Mouse (Mus musculus) kidney, postnatal 36 days (tissue): ENCODE results near the gene Srd5a1.

Experiments used
- DNase-seq, 2 experiments: peaks; one replicate each; pipeline ENCODE4 v3.0.0; 2021 to 2022; ENCODE audit warnings: mixed read lengths in 2 of 2

The Srd5a1 gene

GRCm38 (mm10) chr13:69565401-69565800 lies 45.8 kb downstream of the Srd5a1 start:
- DNase-seq = peak; percentile 49 to 64

GRCm38 (mm10) chr13:69564573-69564972 lies 46.7 kb downstream of the Srd5a1 start:
- no peak for DNase-seq

DNA sequence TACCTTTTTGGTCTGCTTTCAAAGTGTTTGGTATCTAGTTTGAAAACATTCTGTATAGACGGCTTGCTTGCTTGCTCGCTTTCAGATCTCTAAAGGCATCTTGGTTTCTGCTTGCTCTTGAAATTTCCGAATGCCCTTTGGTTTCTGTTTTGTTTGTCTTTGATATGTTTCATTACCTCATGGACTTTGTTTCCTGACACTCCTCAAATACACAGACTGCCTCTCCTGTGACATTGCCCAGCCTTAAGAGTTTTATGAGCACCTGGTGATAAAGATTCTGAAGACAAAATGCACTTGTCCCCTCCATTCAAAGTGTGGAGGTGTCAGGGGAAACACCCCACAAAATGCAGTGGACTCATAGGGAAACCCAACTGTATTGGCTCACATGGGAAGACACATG lies 47.3 kb downstream of the Srd5a1 start:
- peak in 1 of 2 experiments; percentile 43 for DNase-seq

- no peak for DNase-seq
Observed at GRCm38 (mm10) chr13:69562654-69563574, 48.3 kb downstream of the Srd5a1 start.

DNA sequence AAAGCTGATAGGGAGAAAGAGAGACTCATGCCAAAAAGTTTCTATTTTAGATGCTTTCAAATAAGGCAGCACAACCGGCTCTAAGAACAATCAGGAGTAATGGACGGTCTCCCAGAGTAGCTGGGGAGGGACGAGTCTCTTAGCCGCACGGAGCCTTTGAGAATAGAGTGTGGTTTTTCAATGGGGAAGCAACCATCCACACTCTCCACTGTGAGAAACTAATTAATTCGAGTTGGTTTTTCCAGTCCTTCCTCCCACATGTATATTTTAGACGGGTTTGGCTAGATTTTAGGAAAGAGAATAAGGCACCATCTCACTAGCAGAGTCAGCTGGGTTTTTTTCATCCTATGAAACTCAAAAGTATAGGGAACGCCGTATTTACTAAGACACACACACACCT lies 49.2 kb downstream of the Srd5a1 start:
- no peak for DNase-seq

- no peak for DNase-seq
Observed at GRCm38 (mm10) chr13:69559291-69559961, 51.8 kb downstream of the Srd5a1 start.

GRCm38 (mm10) chr13:69558098-69558660 lies 53.1 kb downstream of the Srd5a1 start:
- DNase-seq = peak in 1 of 2 experiments; percentile 48

- DNase-seq = peak in 1 of 2 experiments; percentile 37
Observed at GRCm38 (mm10) chr13:69556728-69557127, 54.5 kb downstream of the Srd5a1 start.

DNA sequence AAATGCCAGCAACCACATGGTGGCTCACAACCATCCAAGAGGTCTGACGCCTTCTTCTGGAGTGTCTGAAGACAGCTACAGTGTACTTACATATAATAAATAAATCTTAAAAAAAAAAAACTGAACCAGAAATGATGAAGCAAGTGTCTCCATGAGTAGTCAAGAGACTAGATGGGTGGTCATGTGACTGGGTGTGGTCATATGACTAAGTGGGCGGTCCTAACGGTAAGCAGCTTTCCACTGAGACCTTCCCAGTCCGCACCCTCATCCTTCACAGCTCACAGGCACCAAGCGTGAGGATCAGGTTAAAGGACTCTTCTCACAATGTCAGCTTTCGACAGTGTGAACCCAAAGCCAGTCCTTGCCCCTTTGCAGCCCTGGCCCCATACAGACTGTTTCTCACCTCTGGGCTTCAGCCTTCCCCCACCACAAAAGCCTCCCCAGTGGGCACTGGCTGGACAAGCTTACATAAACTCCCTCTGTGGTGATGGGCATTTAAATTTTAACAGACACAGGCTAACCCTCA lies 55.2 kb downstream of the Srd5a1 start:
- no peak for DNase-seq

DNA sequence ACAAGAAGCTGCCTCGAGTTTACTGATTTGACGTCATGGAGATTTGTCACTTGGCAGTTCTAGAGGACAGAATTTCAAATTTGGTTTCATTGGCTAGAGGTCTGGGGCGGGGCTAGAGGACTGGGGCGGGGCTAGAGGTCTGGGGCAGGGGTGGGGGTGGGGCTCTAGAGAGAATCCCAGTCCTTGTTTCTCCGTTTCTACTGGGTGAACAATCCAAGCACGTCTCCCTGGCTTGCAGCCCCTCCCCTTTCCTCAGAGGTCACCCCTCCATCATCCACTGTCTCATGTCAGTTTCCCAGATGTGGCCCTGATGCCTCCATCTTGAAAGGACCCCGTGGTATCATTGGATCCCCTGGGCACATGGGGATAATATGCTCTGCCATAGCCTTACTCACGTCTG lies 56.2 kb downstream of the Srd5a1 start:
- no peak for DNase-seq

GRCm38 (mm10) chr13:69554255-69554654 lies 57.0 kb downstream of the Srd5a1 start:
- DNase-seq = no peak

- peak in 1 of 2 experiments; percentile 79 for DNase-seq
Observed at GRCm38 (mm10) chr13:69553024-69553423, 58.2 kb downstream of the Srd5a1 start.

- DNase-seq = no peak
Observed at GRCm38 (mm10) chr13:69550831-69551230, 60.4 kb downstream of the Srd5a1 start.

DNA sequence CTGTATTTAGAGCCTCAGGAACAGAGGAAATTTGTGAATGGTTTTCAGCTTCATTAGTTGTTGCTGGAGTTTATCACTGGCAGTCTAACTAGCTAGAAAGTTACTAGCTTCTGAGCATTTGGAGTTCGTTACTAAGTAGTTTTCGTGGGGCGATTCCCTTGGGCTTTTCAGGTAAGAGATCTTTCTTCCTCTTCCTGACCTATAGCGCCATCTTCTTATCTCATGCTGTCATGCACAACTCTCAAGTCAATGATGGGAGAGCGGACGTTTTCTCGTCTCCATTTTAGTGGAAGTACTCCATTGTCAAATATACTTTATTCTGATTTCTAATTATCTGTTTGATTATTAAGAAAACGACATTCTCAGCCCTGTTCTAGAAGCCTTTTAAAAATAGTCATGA lies 61.3 kb downstream of the Srd5a1 start:
- no peak for DNase-seq

GRCm38 (mm10) chr13:69547488-69548180 lies 63.6 kb downstream of the Srd5a1 start:
- no peak for DNase-seq

DNA sequence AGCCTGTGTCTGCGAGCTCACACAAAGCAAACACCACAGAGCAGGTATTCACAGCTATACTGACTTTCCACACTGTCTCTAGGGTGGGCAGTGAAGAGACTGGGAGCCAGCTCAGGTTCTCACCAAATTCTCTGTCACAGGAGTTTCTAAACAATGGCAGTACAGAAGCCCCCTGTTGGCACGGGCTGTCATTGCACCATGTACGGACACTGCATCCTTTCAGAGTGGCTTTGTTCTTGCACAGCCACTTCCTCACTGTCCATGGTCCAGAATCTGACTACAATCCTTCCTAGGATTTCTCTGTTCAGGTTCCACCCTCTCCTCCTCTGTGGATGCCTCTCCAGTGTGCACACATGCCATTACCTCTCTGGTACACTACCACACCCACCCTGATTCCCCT lies 66.2 kb downstream of the Srd5a1 start:
- DNase-seq = peak in 1 of 2 experiments; percentile 76

DNA sequence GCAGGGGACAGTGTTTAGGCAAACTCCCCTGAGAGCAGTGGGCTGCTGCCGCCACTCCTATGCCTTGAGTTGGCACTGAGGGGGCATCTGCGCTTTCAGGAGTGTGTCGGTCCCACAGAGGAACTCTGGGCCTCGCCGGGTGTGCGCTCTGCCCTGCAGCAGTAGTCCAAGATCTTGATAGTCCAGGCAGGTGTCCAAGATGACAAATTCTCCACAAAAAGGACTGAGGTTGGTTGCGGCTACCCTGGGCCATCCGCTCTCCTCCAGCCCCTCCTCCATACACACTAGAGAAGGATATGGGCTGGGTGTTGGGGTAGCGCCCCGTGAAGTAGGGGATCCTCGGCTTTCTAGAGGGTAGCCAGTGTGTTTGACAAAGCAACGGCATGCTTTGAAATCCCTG lies 67.6 kb downstream of the Srd5a1 start:
- DNase-seq = no peak

DNA sequence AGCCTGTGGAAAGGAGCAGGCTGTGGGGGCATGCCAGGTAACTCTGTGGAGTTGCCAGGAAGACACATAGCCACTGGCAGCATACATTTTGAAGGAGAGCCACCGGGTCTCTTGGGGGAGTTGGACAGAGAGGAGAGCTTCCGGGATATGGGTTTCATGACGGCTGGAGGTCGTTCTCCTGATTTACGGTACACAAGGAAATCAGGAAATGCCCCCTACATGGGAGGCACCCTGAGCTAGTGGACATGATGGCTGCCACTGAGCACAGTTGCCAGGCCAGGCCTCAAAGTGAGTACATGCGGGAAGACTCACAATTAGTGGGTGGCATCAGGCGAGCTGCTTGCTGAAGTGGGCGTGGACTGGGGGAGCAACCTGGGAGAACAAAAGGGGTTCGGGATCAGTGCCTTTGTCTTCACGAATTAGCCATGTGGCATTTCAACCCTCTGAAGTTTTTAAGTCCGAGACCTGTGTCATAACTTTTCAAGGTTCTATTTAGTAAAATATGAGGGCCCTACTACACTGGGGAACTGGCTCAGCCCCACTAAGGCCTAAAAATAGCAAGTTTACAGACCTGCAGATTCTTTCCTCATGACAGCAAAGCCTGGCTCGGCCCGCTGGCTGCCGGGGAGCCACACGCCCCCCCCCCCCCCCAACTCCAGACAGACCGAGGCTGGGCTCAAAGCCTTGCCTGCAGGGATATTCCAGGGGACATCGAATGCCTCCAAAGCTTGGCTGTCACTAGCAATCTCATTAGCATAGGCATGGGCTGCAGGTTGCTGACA lies 68.5 kb downstream of the Srd5a1 start:
- DNase-seq = no peak

DNA sequence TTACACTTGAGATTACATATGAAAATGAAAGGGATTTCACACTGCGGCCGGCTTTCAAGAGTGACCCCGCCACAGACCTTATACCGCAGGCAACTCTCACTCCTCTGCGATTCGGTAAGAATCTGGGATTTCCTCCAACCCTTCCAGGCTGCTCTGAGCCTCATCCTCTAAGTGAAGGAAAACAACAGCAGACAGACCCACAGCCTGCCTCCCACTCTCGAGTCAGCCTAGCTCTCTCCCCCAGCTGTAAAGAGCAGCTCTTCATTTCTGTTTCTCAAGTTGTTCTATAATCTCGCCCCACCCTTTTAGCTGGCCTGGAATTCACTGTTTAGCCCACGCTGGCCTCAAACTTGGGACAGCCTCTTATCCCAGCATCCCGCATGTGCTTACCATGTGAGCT lies 69.5 kb downstream of the Srd5a1 start:
- DNase-seq = no peak

- DNase-seq = no peak
Observed at GRCm38 (mm10) chr13:69541209-69541608, 70.0 kb downstream of the Srd5a1 start.

DNA sequence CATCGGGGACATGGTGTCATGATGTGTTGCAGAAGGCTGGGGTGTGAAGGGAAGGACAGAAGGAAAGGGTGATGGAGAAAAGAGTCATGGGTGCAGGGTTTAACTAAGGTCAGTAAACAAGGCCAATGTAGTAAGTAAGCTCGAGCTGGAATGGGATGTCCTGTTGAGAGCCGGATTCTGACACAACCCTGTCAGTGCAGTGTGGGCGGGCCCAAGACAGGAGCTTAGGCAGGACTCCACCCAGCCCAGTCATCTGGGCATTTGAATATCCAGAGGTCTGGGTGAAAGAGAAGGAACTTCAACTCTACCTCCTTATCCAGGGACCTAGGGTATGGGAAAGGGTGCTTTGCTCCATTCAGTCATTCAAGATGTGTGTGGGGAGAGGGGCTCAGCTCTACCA lies 72.9 kb downstream of the Srd5a1 start:
- peak; percentile 40 to 48 for DNase-seq

DNA sequence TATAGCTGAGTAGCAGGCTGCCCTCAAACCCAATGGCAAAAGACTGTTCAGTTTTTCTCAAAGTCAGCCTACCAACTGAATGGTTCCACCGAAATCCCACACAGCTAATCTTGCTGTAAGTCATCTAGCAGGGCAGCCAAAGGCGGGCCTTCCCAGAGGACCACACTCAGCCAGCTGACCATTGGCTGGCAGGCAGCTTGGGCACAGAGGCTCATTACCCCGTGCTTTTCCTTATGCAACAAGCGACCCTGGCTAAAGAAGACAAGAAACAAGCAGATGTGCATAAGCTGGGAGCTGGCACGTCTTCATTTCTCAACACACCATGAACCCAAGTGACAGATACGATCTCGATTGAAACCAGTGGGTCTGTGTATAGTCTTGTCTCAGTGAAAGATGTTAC lies 73.9 kb downstream of the Srd5a1 start:
- no peak for DNase-seq
